Mouse (Mus musculus) bone marrow macrophage, adult 2 months (primary cell): ENCODE data around the gene Ddx39b.

Experiments
- CTCF ChIP-seq: IDR thresholded peaks from 2 replicates; pipeline ENCODE4 v1.5.1; 2012; ENCODE audit warnings: low read depth, mild to moderate bottlenecking, low read length, moderate library complexity
- POLR2A ChIP-seq: IDR thresholded peaks from 2 replicates; pipeline ENCODE4 v1.6.1; 2012; ENCODE audit warnings: mild to moderate bottlenecking, low read depth, low read length, borderline replicate concordance

DNA sequence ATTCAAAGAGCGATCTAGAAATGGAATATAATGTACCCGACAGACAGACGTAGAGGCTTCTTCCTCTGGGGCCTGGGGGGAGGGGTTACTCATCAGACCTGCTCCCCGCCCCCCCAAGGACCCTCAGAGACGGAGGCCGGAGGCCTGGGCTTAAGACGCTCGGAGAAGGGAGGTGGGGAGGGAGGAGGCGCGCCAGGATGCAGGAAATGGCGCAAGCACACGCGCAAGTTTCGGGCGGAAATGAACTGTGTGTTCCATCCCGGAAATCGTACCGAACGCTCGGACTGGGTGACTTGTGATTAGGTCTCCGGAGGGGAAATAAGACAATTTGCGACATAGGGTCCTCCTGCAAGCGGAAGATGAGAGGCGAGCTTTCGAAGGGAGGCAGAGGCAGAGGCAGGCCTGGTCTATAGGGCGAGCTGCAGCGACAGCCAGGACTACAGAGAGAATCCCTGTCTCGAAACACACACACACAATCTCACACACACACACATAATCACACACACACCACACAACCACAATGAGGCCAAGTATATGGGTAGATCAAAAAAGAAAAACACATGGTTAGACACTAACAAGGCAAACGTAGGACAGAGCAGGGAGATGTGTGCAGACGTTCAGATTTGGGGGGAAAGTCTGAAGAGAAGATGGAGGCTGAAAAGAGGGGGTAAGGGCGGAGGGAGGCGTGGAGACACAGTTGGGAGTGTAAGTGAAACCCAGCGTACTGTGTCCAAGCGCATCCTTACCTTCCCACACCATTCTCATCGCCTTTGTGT lies 5.7 kb upstream of the Ddx39b start, which contains the start of gene Nfkbil1:
- TF ChIP-seq POLR2A, result no peak
- TF ChIP-seq CTCF, result no peak
